Mouse (Mus musculus): ENCODE results near the gene Rsrc2.

DNA sequence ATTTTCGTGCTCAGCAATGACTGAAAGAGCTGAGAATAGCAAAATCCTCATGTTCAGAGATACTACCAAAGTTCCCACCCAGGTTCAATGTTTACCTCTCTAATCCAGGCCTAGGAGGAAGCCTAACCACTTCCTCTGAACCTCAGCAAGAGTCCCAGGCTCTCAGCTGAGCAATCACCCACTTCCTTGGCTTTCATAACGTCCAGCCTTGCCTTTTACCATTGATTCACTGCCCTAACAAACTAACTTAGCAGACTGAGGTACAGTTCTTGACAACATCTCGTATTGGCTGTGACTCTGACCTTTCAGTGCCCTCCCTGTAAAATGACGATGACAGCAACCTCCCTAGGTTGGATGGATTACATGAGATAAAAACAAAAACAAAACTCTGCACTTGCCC lies 66.8 kb downstream of the Rsrc2 start:
- TF ChIP-seq EP300 (IDR thresholded peaks at IDR 0.05; ENCODE audit: insufficient read depth, low read depth, low read length) (no peak), CTCF (IDR thresholded peaks at IDR 0.05) (no peak), POLR2A (IDR thresholded peaks at IDR 0.05; ENCODE audit: insufficient read depth, low read depth, low read length) (no peak)

Data from heart, adult 2 months (tissue).